Mouse (Mus musculus) embryo, embryonic 10 days (tissue): ENCODE data around the gene Abr.
A peak's percentile ranks its signal among the peaks of the same experiment; 100 is the strongest.

Experiments
- DNase-seq: peaks from one replicate; pipeline ENCODE4 v3.0.0-alpha.2; 2015; ENCODE audit warnings: low spot score

The Abr gene

GRCm38 (mm10) chr11:76406702-76407583 is 215.2 kb downstream of the Abr start, which contains the start of gene Timm22:
Timm22 (plus strand) TSS chr11:76406952.
- peak; percentile 100 for DNase-seq

GRCm38 (mm10) chr11:76405626-76406264 is 216.4 kb downstream of the Abr start:
- DNase-seq, result no peak

- DNase-seq, result no peak
Measured at GRCm38 (mm10) chr11:76405113-76405512, 217.0 kb downstream of the Abr start.

- no peak for DNase-seq
Measured at GRCm38 (mm10) chr11:76401398-76401797, 220.7 kb downstream of the Abr start.

- DNase-seq, result peak; percentile 78
Measured at GRCm38 (mm10) chr11:76399587-76400330, 222.4 kb downstream of the Abr start.

GRCm38 (mm10) chr11:76398798-76399586 is 223.1 kb downstream of the Abr start, which contains the start of gene Nxn:
Nxn (minus strand) TSS chr11:76399140.
- DNase-seq, result peak; percentile 93

GRCm38 (mm10) chr11:76398312-76398797 is 223.8 kb downstream of the Abr start:
- peak; percentile 62 for DNase-seq

GRCm38 (mm10) chr11:76397650-76398311 is 224.3 kb downstream of the Abr start:
- DNase-seq, result peak; percentile 70

- no peak for DNase-seq
Measured at GRCm38 (mm10) chr11:76392996-76393395, 229.1 kb downstream of the Abr start.

- DNase-seq, result no peak
Measured at GRCm38 (mm10) chr11:76392532-76392931, 229.6 kb downstream of the Abr start.

GRCm38 (mm10) chr11:76388711-76389110 is 233.4 kb downstream of the Abr start:
- peak; percentile 31 for DNase-seq

GRCm38 (mm10) chr11:76387097-76387496 is 235.0 kb downstream of the Abr start:
- no peak for DNase-seq

- DNase-seq, result peak; percentile 15
Measured at GRCm38 (mm10) chr11:76385746-76386145, 236.4 kb downstream of the Abr start.

GRCm38 (mm10) chr11:76385017-76385416 is 237.1 kb downstream of the Abr start:
- peak; percentile 37 for DNase-seq

GRCm38 (mm10) chr11:76384307-76384706 is 237.8 kb downstream of the Abr start:
- DNase-seq, result no peak

GRCm38 (mm10) chr11:76382711-76383324 is 239.3 kb downstream of the Abr start:
- peak; percentile 49 for DNase-seq

GRCm38 (mm10) chr11:76381201-76381885 is 240.8 kb downstream of the Abr start:
- no peak for DNase-seq

- peak; percentile 86 for DNase-seq
Measured at GRCm38 (mm10) chr11:76379921-76380544, 242.1 kb downstream of the Abr start.

GRCm38 (mm10) chr11:76376425-76376824 is 245.7 kb downstream of the Abr start:
- no peak for DNase-seq
